Mouse (Mus musculus) mouse embryonic stem cell (cell line): ENCODE data around the gene Gprin2.

Experiments
- in situ Hi-C, 2 experiments: fragments of 300-500 bp; cut with MboI; formaldehyde crosslinking; loops; 1 replicate in 1 of 2; 3 replicates in 1 of 2; pipeline ENCODE4 v1.14.3; 2019 to 2020; ENCODE audit warnings: low sequenced_read_pairs in 2 of 2, low pct_unique_long_range_greater_than_20kb in 1 of 2, mixed read lengths in 1 of 2; ENCODE audit not compliant: unreplicated experiment in 1 of 2

Gene Gprin2

GRCm38 (mm10) chr14:34209942-34210341 is 8.5 kb upstream of the Gprin2 start:
- in situ Hi-C loops, result no loop called here

- in situ Hi-C loops, result no loop called here
Observed at GRCm38 (mm10) chr14:34209080-34209479, 7.6 kb upstream of the Gprin2 start.

GRCm38 (mm10) chr14:34208651-34209050 is 7.2 kb upstream of the Gprin2 start:
- in situ Hi-C loops, result no loop called here

GRCm38 (mm10) chr14:34207996-34208395 is 6.5 kb upstream of the Gprin2 start:
- in situ Hi-C loops, result no loop called here

GRCm38 (mm10) chr14:34200738-34201230 is 669 bp downstream of the Gprin2 start:
- in situ Hi-C loops, result no loop called here

GRCm38 (mm10) chr14:34196706-34197105 is 4.7 kb downstream of the Gprin2 start:
- in situ Hi-C loops, result no loop called here

GRCm38 (mm10) chr14:34195466-34195865 is 6.0 kb downstream of the Gprin2 start:
- in situ Hi-C loops, result no loop called here

GRCm38 (mm10) chr14:34193879-34194278 is 7.6 kb downstream of the Gprin2 start:
- in situ Hi-C loops, result no loop called here

- in situ Hi-C loops, result no loop called here
Observed at GRCm38 (mm10) chr14:34190361-34190760, 11.1 kb downstream of the Gprin2 start.

- in situ Hi-C loops, result no loop called here
Observed at GRCm38 (mm10) chr14:34188629-34189028, 12.8 kb downstream of the Gprin2 start.

- in situ Hi-C loops, result no loop called here
Observed at GRCm38 (mm10) chr14:34183101-34183500, 18.4 kb downstream of the Gprin2 start.

GRCm38 (mm10) chr14:34179351-34179750 is 22.1 kb downstream of the Gprin2 start:
- in situ Hi-C loops, result no loop called here

- in situ Hi-C loops, result no loop called here
Observed at GRCm38 (mm10) chr14:34171107-34171506, 30.3 kb downstream of the Gprin2 start.

- in situ Hi-C loops, result no loop called here
Observed at GRCm38 (mm10) chr14:34155752-34156151, 45.7 kb downstream of the Gprin2 start.

GRCm38 (mm10) chr14:34154601-34155337 is 46.7 kb downstream of the Gprin2 start:
- in situ Hi-C loops, result no loop called here

GRCm38 (mm10) chr14:34152342-34152741 is 49.1 kb downstream of the Gprin2 start, which contains the start of gene Npy4r:
Gene Npy4r, minus strand, starts transcription at chr14:34152489.
- in situ Hi-C loops, result no loop called here

GRCm38 (mm10) chr14:34142915-34143314 is 58.5 kb downstream of the Gprin2 start:
- in situ Hi-C loops, result no loop called here

GRCm38 (mm10) chr14:34142316-34142715 is 59.1 kb downstream of the Gprin2 start:
- in situ Hi-C loops, result no loop called here

- in situ Hi-C loops, result no loop called here
Observed at GRCm38 (mm10) chr14:34139671-34140664, 61.5 kb downstream of the Gprin2 start.
